Mouse (Mus musculus): ENCODE data around the gene Wdr89.

DNA sequence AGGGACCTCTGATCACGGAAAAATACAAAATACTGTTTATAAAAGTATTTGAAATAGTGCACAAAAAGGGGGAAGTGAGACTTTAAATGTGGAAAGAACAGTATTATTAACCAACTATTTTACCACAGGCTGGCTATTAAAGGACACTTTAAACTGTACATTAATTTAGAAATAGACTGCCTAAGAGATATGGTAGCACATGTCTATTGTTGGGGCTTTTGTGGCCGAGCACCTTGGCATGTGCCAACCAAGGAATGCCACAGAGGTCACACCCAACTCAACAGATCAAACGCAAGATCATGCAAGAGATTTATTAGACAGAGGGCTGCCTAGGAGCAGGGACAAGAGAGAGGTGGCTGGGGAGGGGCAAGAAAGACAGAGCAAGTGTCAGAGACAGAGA lies 32.2 kb downstream of the Wdr89 start:
- no peak for TF ChIP-seq CTCF (IDR thresholded peaks at IDR 0.05; ENCODE audit: extremely low read depth, insufficient read depth, low read length)
- no peak for TF ChIP-seq POLR2A (IDR thresholded peaks at IDR 0.05; ENCODE audit: extremely low read depth, insufficient read depth, low read length)
